Mouse (Mus musculus): Measurements from ENCODE around the gene Bscl2. TPM values are rescaled to one million over a fixed set of nuclear protein-coding genes. Genes with fewer than 3 reads are reported as not detected.
A peak's percentile ranks its signal among the peaks of the same experiment; 100 is the strongest.
"Not testable (repeated sequence)": the region's sequence is repeated elsewhere in the genome, so short reads cannot be mapped to it uniquely, and the experiment has no call there.

Bscl2 gene
- polyA plus RNA-seq, 1 experiment from 2014 or later, result 84.0 TPM

GRCm38 (mm10) chr19:8853117-8853516 lies 15.8 kb downstream of the Bscl2 start:
- H3K9me3 ChIP-seq, result no peaks in the 10 kb centered on the region
- no peak overlapping the region for H3K9ac ChIP-seq
- peaks cover 13% of the 10 kb centered on the region for H3K36me3 ChIP-seq
- no peak for ATAC-seq (ENCODE audit: low FRiP score)
- H3K4me3 ChIP-seq, result no peak overlapping the region
- H3K4me1 ChIP-seq (replicated peaks), result peaks cover 5% of the 10 kb centered on the region; the same call in 1 of the 2 replicates
- H3K4me2 ChIP-seq, result no peak overlapping the region
- no peak overlapping the region for H3K27ac ChIP-seq
- no peaks in the 10 kb centered on the region for H3K27me3 ChIP-seq
- WGBS, result 86% methylated on average over 3 of the region's 3 CpGs

- H3K9ac ChIP-seq, result no peak overlapping the region
- H3K4me2 ChIP-seq, result no peak overlapping the region
- no peaks in the 10 kb centered on the region for H3K9me3 ChIP-seq
- H3K27me3 ChIP-seq, result no peaks in the 10 kb centered on the region
- no peak overlapping the region for H3K4me3 ChIP-seq
- ATAC-seq (ENCODE audit: low FRiP score), result no peak
- H3K27ac ChIP-seq, result no peak overlapping the region
- no peaks in the 10 kb centered on the region for H3K4me1 ChIP-seq (replicated peaks)
- H3K36me3 ChIP-seq, result no peaks in the 10 kb centered on the region
- whole genome bisulfite sequencing, result 42% methylated on average over 4 of the region's 4 CpGs
Observed at GRCm38 (mm10) chr19:8857689-8858088, 20.4 kb downstream of the Bscl2 start.

GRCm38 (mm10) chr19:8859018-8859417 lies 21.8 kb downstream of the Bscl2 start:
- no peak for ATAC-seq (ENCODE audit: low FRiP score)

GRCm38 (mm10) chr19:8864265-8864664 lies 27.0 kb downstream of the Bscl2 start:
- WGBS, result 84% methylated on average over 6 of the region's 6 CpGs
- no peaks in the 10 kb centered on the region for H3K36me3 ChIP-seq
- no peak overlapping the region for H3K4me2 ChIP-seq
- ATAC-seq (ENCODE audit: low FRiP score), result no peak
- H3K27ac ChIP-seq, result no peak overlapping the region
- H3K9me3 ChIP-seq, result no peaks in the 10 kb centered on the region
- H3K27me3 ChIP-seq, result no peaks in the 10 kb centered on the region
- H3K9ac ChIP-seq, result no peak overlapping the region
- H3K4me3 ChIP-seq, result no peak overlapping the region
- H3K4me1 ChIP-seq (replicated peaks), result no peaks in the 10 kb centered on the region

More at GRCm38 (mm10) chr19:8859018-8859417, 21.8 kb downstream of the Bscl2 start:
- Histone ChIP-seq H3K27me3 (no peaks in the 10 kb centered on the region), H3K4me3 (no peak overlapping the region), H3K4me1 (replicated peaks) (no peaks in the 10 kb centered on the region), H3K9me3 (no peaks in the 10 kb centered on the region), H3K4me2 (no peak overlapping the region), H3K36me3 (no peaks in the 10 kb centered on the region), H3K27ac (no peak overlapping the region), H3K9ac (no peak overlapping the region)
- WGBS, result 22% methylated on average over 1 of the region's 1 CpGs

GRCm38 (mm10) chr19:8870381-8870780 lies 33.1 kb downstream of the Bscl2 start:
- H3K4me3 ChIP-seq; H3K27me3 ChIP-seq; ATAC-seq (ENCODE audit: low FRiP score); H3K9ac ChIP-seq; H3K27ac ChIP-seq; H3K9me3 ChIP-seq: not testable (repeated sequence)
- Histone ChIP-seq H3K36me3 (peaks cover 24% of the 10 kb centered on the region), H3K4me1 (replicated peaks) (peaks cover 18% of the 10 kb centered on the region), H3K4me2 (peak overlapping the region; percentile 54)
- 80% methylated on average over 3 of the region's 3 CpGs for WGBS

GRCm38 (mm10) chr19:8870838-8871237 lies 33.6 kb downstream of the Bscl2 start:
- WGBS, result 62% methylated on average over 9 of the region's 9 CpGs
- peak; percentile 35 for ATAC-seq (ENCODE audit: low FRiP score)
- Histone ChIP-seq H3K27ac (peak overlapping the region; percentile 84), H3K4me2 (peak overlapping the region; percentile 54), H3K36me3 (peaks cover 29% of the 10 kb centered on the region), H3K9me3 (no peaks in the 10 kb centered on the region), H3K4me3 (peak overlapping the region; percentile 92), H3K27me3 (no peaks in the 10 kb centered on the region), H3K9ac (peak overlapping the region; percentile 98), H3K4me1 (replicated peaks) (peaks cover 18% of the 10 kb centered on the region)

GRCm38 (mm10) chr19:8871267-8872186 lies 34.3 kb downstream of the Bscl2 start, which contains the start of gene Ubxn1:
Gene Ubxn1, plus strand, starts transcription at chr19:8871496.
- H3K4me2 ChIP-seq, result peak within 1 kb of the TSS; percentile 97
- no peaks in the 10 kb centered on the region for H3K27me3 ChIP-seq
- no peaks in the 10 kb centered on the region for H3K9me3 ChIP-seq
- H3K9ac ChIP-seq, result peak within 1 kb of the TSS; percentile 98
- peak; percentile 98 for ATAC-seq (ENCODE audit: low FRiP score)
- peaks cover 18% of the 10 kb centered on the region for H3K4me1 ChIP-seq (replicated peaks)
- WGBS, result 1% methylated on average over 59 of the region's 59 CpGs
- H3K36me3 ChIP-seq, result peaks cover 36% of the 10 kb centered on the region
- H3K4me3 ChIP-seq, result peak within 1 kb of the TSS; percentile 92
- H3K27ac ChIP-seq, result peak within 1 kb of the TSS; percentile 85

GRCm38 (mm10) chr19:8872266-8872840 lies 35.1 kb downstream of the Bscl2 start:
- peaks cover 42% of the 10 kb centered on the region for H3K36me3 ChIP-seq
- H3K27ac ChIP-seq, result peak overlapping the region; percentile 85; the same call in 1 of the 2 replicates
- ATAC-seq (ENCODE audit: low FRiP score), result no peak
- peaks cover 18% of the 10 kb centered on the region for H3K4me1 ChIP-seq (replicated peaks)
- no peaks in the 10 kb centered on the region for H3K27me3 ChIP-seq
- peak overlapping the region; percentile 92 for H3K4me3 ChIP-seq
- H3K9me3 ChIP-seq, result no peaks in the 10 kb centered on the region
- peak overlapping the region; percentile 97 for H3K4me2 ChIP-seq
- WGBS, result 72% methylated on average over 10 of the region's 10 CpGs
- peak overlapping the region; percentile 98 for H3K9ac ChIP-seq

- no peak overlapping the region; the same call in 1 of the 2 replicates for H3K9ac ChIP-seq
- H3K4me3 ChIP-seq, result no peak overlapping the region
- no peak for ATAC-seq (ENCODE audit: low FRiP score)
- WGBS, result 96% methylated on average over 7 of the region's 7 CpGs
- H3K4me2 ChIP-seq, result no peak overlapping the region
- peaks cover 42% of the 10 kb centered on the region for H3K36me3 ChIP-seq
- no peaks in the 10 kb centered on the region for H3K9me3 ChIP-seq
- H3K4me1 ChIP-seq (replicated peaks), result peaks cover 31% of the 10 kb centered on the region
- H3K27me3 ChIP-seq, result no peaks in the 10 kb centered on the region
- no peak overlapping the region for H3K27ac ChIP-seq
Observed at GRCm38 (mm10) chr19:8875031-8875430, 37.8 kb downstream of the Bscl2 start.

GRCm38 (mm10) chr19:8880311-8881033 lies 43.2 kb downstream of the Bscl2 start, which contains the start of gene Uqcc3:
Gene Uqcc3, minus strand, starts transcription at chr19:8880923.
- WGBS, result under 1% methylated on average over 42 of the region's 42 CpGs
- ATAC-seq (ENCODE audit: low FRiP score), result peak; percentile 97
- H3K4me1 ChIP-seq (replicated peaks), result peaks cover 16% of the 10 kb centered on the region

GRCm38 (mm10) chr19:8881034-8881392 lies 43.7 kb downstream of the Bscl2 start:
- peak overlapping the region; percentile 91; the same call in 1 of the 2 replicates for H3K27ac ChIP-seq
- 0 out of 2 replicates have a peak, but pooled peaks have one; percentile 3 for ATAC-seq (ENCODE audit: low FRiP score)
- WGBS, result 14% methylated on average over 3 of the region's 3 CpGs

More at GRCm38 (mm10) chr19:8880311-8881033, 43.2 kb downstream of the Bscl2 start, which contains the start of gene Uqcc3:
- H3K4me3 ChIP-seq, result peak within 1 kb of the TSS; percentile 81
- H3K27ac ChIP-seq, result peak within 1 kb of the TSS; percentile 91
- peak within 1 kb of the TSS; percentile 68 for H3K4me2 ChIP-seq
- peaks cover 17% of the 10 kb centered on the region for H3K36me3 ChIP-seq
- no peaks in the 10 kb centered on the region for H3K27me3 ChIP-seq
- H3K9me3 ChIP-seq, result no peaks in the 10 kb centered on the region
- H3K9ac ChIP-seq, result peak within 1 kb of the TSS; percentile 95

GRCm38 (mm10) chr19:8883616-8884015 lies 46.3 kb downstream of the Bscl2 start, which contains the start of the genes Lbhd1 and Gm49403:
Gene Lbhd1, plus strand, starts transcription at chr19:8883732.
Gene Gm49403, plus strand, starts transcription at chr19:8883930.
- Histone ChIP-seq H3K4me2 (no peak within 1 kb of the TSS), H3K4me1 (replicated peaks) (peaks cover 24% of the 10 kb centered on the region), H3K9ac (no peak within 1 kb of the TSS), H3K27me3 (no peaks in the 10 kb centered on the region), H3K4me3 (no peak within 1 kb of the TSS), H3K9me3 (no peaks in the 10 kb centered on the region), H3K27ac (no peak within 1 kb of the TSS), H3K36me3 (no peaks in the 10 kb centered on the region)
- ATAC-seq (ENCODE audit: low FRiP score), result no peak
- 84% methylated on average over 3 of the region's 3 CpGs for WGBS

More at GRCm38 (mm10) chr19:8881034-8881392, 43.7 kb downstream of the Bscl2 start:
- Histone ChIP-seq H3K9me3 (no peaks in the 10 kb centered on the region), H3K4me3 (peak overlapping the region; percentile 81), H3K9ac (peak overlapping the region; percentile 95), H3K4me2 (peak overlapping the region; percentile 68), H3K27me3 (no peaks in the 10 kb centered on the region), H3K4me1 (replicated peaks) (peaks cover 16% of the 10 kb centered on the region), H3K36me3 (peaks cover 11% of the 10 kb centered on the region)

Data from hindbrain, embryonic 13.5 days (tissue).